Mouse (Mus musculus): ENCODE data around the gene Bace1. TPM values are rescaled to one million over a fixed set of nuclear protein-coding genes. Genes with fewer than 3 reads are reported as not detected.

Gene Bace1
- polyA plus RNA-seq, 1 experiment from 2014 or later, result 31.1 TPM

DNA sequence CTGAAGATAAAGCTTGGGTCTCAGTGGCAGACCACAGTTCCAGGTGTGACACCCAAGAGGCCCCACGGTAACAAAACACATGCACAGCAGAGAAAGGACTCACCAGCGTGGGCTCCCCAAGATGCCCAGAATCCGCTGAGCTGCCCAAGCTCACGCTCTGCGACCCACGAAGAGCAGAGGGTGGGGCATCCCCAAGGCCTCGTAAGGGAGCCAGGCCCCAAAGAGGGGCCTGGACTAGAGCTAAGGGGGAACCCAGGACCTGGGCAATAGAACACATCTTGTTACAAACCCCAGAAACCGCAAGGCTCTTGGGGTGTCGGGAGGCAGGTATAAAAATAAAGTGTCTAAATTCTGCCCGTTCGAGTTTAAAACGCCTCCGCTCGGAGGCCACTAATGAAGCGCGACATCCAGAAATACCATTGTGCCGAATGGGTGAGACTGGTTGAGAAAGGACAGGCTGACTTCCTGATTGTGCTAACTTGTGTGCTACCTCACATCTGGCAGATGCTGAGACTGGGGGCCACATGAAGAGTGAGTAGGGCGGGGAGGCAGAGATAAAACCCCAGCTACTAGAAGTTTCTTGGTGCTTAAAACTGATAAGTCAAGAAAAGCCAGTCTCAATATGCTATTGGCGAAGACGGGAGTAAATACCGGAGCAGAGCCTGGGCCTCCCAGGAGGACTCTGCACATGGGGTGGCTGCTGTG is 35.2 kb upstream of the Bace1 start:
- no peaks in the 10 kb centered on the region for H3K9me3 ChIP-seq (ENCODE audit: control insufficient read depth, low read length)
- H3K9ac ChIP-seq (ENCODE audit: low read depth, low read length), result no peak overlapping the region
- no peak for ATAC-seq (ENCODE audit: low FRiP score)
- H3K4me1 ChIP-seq (replicated peaks; ENCODE audit: control insufficient read depth, insufficient read depth, low read length), result no peaks in the 10 kb centered on the region
- no peak for DNase-seq (ENCODE audit: low spot score)
- WGBS, result 82% methylated on average over 21 of the region's 21 CpGs
- H3K4me3 ChIP-seq (ENCODE audit: low read depth, low read length), result no peak overlapping the region
- H3K4me2 ChIP-seq (replicated peaks; ENCODE audit: low read depth, low read length), result no peak overlapping the region
- H3K27me3 ChIP-seq (ENCODE audit: control insufficient read depth, insufficient read depth, low read length), result no peaks in the 10 kb centered on the region
- no peak overlapping the region for H3K27ac ChIP-seq (ENCODE audit: low read depth, low read length)
- peaks cover 2% of the 10 kb centered on the region; the same call in 1 of the 2 replicates for H3K36me3 ChIP-seq (ENCODE audit: control insufficient read depth, insufficient read depth, low read length)

DNA sequence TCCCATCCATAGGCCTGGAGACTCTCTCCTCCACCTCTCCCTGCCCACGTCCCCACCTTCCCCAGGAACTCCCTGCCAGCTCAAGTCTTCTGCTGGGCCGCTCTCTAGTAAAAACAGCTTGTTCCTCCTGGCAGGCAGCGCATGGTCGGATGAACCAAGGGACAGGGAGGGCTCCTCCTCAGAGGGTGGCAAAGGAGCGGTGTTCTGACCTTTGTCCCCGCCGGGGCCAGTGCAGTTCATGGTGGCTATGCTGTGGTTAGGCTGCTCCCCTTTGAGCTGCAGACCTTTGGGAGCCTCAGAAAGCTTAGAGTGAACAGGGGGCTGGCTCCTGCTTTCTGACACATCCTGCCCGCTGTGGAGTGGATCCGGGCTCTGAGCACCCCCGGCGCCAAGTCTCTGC is 31.5 kb upstream of the Bace1 start:
- Histone ChIP-seq H3K9ac (ENCODE audit: low read depth, low read length) (no peak overlapping the region), H3K36me3 (ENCODE audit: control insufficient read depth, insufficient read depth, low read length) (peaks cover 2% of the 10 kb centered on the region; the same call in 1 of the 2 replicates), H3K27me3 (ENCODE audit: control insufficient read depth, insufficient read depth, low read length) (no peaks in the 10 kb centered on the region), H3K4me3 (ENCODE audit: low read depth, low read length) (no peak overlapping the region), H3K4me1 (replicated peaks; ENCODE audit: control insufficient read depth, insufficient read depth, low read length) (no peaks in the 10 kb centered on the region), H3K27ac (ENCODE audit: low read depth, low read length) (no peak overlapping the region), H3K9me3 (ENCODE audit: control insufficient read depth, low read length) (no peaks in the 10 kb centered on the region), H3K4me2 (replicated peaks; ENCODE audit: low read depth, low read length) (no peak overlapping the region)
- 90% methylated on average over 11 of the region's 11 CpGs for WGBS
- DNase-seq (ENCODE audit: low spot score) (no peak), ATAC-seq (ENCODE audit: low FRiP score) (no peak)

DNA sequence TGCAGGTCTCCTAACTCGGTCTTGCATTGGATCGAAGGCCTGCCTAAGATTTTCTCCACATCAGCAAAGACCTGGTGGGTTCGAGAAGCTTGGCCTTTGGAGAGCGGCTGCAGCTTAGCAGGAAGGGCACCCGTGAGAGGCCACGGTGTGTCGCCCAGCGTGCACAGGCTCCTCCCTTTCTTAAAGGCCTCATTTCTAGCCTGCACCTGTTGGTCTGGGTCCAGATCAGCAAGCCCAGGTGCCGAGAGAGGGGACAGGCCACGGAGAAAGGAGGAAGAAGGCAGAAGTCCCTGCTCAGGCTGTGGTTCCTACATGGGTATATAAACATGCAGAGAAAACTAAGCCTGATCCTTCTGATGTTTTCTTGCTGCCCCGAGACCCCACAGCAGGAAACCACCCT is 31.0 kb upstream of the Bace1 start:
- Histone ChIP-seq H3K9ac (ENCODE audit: low read depth, low read length) (no peak overlapping the region), H3K4me3 (ENCODE audit: low read depth, low read length) (no peak overlapping the region), H3K27me3 (ENCODE audit: control insufficient read depth, insufficient read depth, low read length) (no peaks in the 10 kb centered on the region), H3K4me2 (replicated peaks; ENCODE audit: low read depth, low read length) (no peak overlapping the region), H3K36me3 (ENCODE audit: control insufficient read depth, insufficient read depth, low read length) (peaks cover 2% of the 10 kb centered on the region; the same call in 1 of the 2 replicates), H3K4me1 (replicated peaks; ENCODE audit: control insufficient read depth, insufficient read depth, low read length) (no peaks in the 10 kb centered on the region), H3K9me3 (ENCODE audit: control insufficient read depth, low read length) (no peaks in the 10 kb centered on the region), H3K27ac (ENCODE audit: low read depth, low read length) (no peak overlapping the region)
- ATAC-seq (ENCODE audit: low FRiP score) (no peak), DNase-seq (ENCODE audit: low spot score) (no peak)
- WGBS, result 90% methylated on average over 11 of the region's 11 CpGs

DNA sequence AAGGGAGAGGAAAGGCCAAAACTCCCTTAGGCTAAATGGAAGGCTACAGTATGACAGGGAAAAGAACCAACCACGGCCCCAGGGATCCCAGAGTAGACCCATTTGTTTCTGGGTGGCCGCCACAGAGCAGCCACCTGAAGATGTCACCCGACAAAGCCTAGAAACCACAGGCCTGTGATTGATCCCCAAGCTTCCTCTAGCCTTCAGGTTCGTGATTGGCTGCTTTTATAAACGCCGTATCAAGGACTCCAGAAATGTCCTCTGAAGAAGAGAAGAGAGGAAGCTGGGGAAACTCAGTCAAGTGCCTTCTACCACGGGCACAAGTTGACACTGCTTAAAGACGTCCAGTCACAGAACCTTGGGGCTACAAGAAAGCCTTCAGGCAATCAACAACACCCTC is 30.6 kb upstream of the Bace1 start:
- H3K36me3 ChIP-seq (ENCODE audit: control insufficient read depth, insufficient read depth, low read length), result peaks cover 2% of the 10 kb centered on the region; the same call in 1 of the 2 replicates
- H3K27ac ChIP-seq (ENCODE audit: low read depth, low read length), result no peak overlapping the region
- no peaks in the 10 kb centered on the region for H3K27me3 ChIP-seq (ENCODE audit: control insufficient read depth, insufficient read depth, low read length)
- no peak overlapping the region for H3K4me3 ChIP-seq (ENCODE audit: low read depth, low read length)
- H3K4me1 ChIP-seq (replicated peaks; ENCODE audit: control insufficient read depth, insufficient read depth, low read length), result no peaks in the 10 kb centered on the region
- 82% methylated on average over 8 of the region's 8 CpGs for WGBS
- DNase-seq (ENCODE audit: low spot score) (no peak), ATAC-seq (ENCODE audit: low FRiP score) (no peak)
- no peak overlapping the region for H3K9ac ChIP-seq (ENCODE audit: low read depth, low read length)
- no peak overlapping the region for H3K4me2 ChIP-seq (replicated peaks; ENCODE audit: low read depth, low read length)
- no peaks in the 10 kb centered on the region for H3K9me3 ChIP-seq (ENCODE audit: control insufficient read depth, low read length)

DNA sequence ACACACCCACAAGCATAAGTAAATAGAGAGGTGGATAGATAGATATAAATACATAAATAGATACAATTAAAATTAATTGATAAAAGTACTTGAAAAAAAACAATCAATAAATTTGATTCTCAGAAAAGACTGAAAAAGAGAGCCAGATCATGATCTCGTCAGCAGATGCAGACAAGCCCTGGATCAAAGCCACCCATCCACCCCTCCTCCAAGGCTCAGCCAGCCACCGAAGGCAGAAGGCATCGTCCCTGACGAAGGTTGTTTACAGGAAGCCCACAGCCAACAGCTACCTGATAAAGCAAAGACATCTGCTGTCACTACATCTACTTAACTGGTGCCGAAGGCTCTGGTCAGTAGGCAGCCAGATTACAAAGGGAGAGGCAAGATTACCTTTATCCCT is 26.4 kb upstream of the Bace1 start:
- no peak for DNase-seq (ENCODE audit: low spot score)
- Histone ChIP-seq H3K4me1 (replicated peaks; ENCODE audit: control insufficient read depth, insufficient read depth, low read length) (no peaks in the 10 kb centered on the region), H3K4me2 (replicated peaks; ENCODE audit: low read depth, low read length) (no peak overlapping the region), H3K4me3 (ENCODE audit: low read depth, low read length) (no peak overlapping the region), H3K27me3 (ENCODE audit: control insufficient read depth, insufficient read depth, low read length) (no peaks in the 10 kb centered on the region), H3K36me3 (ENCODE audit: control insufficient read depth, insufficient read depth, low read length) (no peaks in the 10 kb centered on the region), H3K9ac (ENCODE audit: low read depth, low read length) (no peak overlapping the region), H3K27ac (ENCODE audit: low read depth, low read length) (no peak overlapping the region), H3K9me3 (ENCODE audit: control insufficient read depth, low read length) (no peaks in the 10 kb centered on the region)
- WGBS, result 80% methylated on average over 5 of the region's 5 CpGs
- no peak for ATAC-seq (ENCODE audit: low FRiP score)

DNA sequence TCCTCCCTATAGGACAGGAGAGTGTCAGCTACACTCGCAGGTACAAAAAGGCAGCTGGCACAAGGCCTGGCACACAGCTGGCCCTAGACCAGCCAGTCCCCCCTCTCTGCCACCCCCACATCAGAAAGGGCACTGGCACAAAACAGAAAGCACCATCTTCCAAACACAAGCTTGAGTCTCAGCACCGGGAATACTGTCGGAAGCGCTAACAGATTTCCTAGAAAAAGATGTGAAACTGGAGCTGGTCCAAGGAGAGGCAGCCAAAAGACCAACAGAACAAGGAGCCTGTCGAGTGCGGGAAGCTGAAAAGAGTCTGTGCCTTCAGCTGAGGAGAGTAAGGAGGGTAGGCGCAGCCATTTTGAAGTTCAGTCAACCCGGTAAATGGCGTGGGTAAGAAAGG is 23.3 kb upstream of the Bace1 start:
- H3K9ac ChIP-seq (ENCODE audit: low read depth, low read length), result no peak overlapping the region
- WGBS, result 88% methylated on average over 9 of the region's 9 CpGs

DNA sequence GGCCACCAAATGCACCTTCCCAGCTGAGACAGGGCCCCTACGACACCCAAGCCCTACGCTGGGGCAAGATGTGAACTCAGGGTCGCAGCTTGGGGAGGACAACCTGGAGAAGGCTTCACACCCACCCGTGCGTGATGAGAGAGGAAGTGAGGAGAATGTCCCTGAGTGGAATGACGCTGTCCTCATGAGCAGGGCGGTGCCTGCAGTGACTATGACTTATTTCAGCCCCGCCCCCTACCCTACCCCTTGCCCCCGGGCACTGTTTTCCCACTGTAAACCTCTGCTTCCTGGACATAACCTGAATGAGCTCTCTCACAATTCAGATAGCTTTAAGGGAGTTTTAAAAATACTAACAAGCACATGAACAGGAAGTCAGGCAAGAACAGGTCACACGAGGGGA is 22.9 kb upstream of the Bace1 start:
- DNase-seq (ENCODE audit: low spot score) (no peak), ATAC-seq (ENCODE audit: low FRiP score) (no peak)
- no peaks in the 10 kb centered on the region for H3K36me3 ChIP-seq (ENCODE audit: control insufficient read depth, insufficient read depth, low read length)
- H3K27me3 ChIP-seq (ENCODE audit: control insufficient read depth, insufficient read depth, low read length), result no peaks in the 10 kb centered on the region
- no peaks in the 10 kb centered on the region for H3K9me3 ChIP-seq (ENCODE audit: control insufficient read depth, low read length)
- no peaks in the 10 kb centered on the region for H3K4me1 ChIP-seq (replicated peaks; ENCODE audit: control insufficient read depth, insufficient read depth, low read length)
- 92% methylated on average over 10 of the region's 10 CpGs for WGBS
- H3K9ac ChIP-seq (ENCODE audit: low read depth, low read length), result no peak overlapping the region
- H3K27ac ChIP-seq (ENCODE audit: low read depth, low read length), result no peak overlapping the region
- H3K4me3 ChIP-seq (ENCODE audit: low read depth, low read length), result no peak overlapping the region
- no peak overlapping the region for H3K4me2 ChIP-seq (replicated peaks; ENCODE audit: low read depth, low read length)

More for the DNA sequence above, 23.3 kb upstream of the Bace1 start:
- no peak for ATAC-seq (ENCODE audit: low FRiP score)
- DNase-seq (ENCODE audit: low spot score), result no peak
- Histone ChIP-seq H3K9me3 (ENCODE audit: control insufficient read depth, low read length) (no peaks in the 10 kb centered on the region), H3K4me3 (ENCODE audit: low read depth, low read length) (no peak overlapping the region), H3K27me3 (ENCODE audit: control insufficient read depth, insufficient read depth, low read length) (no peaks in the 10 kb centered on the region), H3K36me3 (ENCODE audit: control insufficient read depth, insufficient read depth, low read length) (no peaks in the 10 kb centered on the region), H3K4me2 (replicated peaks; ENCODE audit: low read depth, low read length) (no peak overlapping the region), H3K4me1 (replicated peaks; ENCODE audit: control insufficient read depth, insufficient read depth, low read length) (no peaks in the 10 kb centered on the region), H3K27ac (ENCODE audit: low read depth, low read length) (no peak overlapping the region)

DNA sequence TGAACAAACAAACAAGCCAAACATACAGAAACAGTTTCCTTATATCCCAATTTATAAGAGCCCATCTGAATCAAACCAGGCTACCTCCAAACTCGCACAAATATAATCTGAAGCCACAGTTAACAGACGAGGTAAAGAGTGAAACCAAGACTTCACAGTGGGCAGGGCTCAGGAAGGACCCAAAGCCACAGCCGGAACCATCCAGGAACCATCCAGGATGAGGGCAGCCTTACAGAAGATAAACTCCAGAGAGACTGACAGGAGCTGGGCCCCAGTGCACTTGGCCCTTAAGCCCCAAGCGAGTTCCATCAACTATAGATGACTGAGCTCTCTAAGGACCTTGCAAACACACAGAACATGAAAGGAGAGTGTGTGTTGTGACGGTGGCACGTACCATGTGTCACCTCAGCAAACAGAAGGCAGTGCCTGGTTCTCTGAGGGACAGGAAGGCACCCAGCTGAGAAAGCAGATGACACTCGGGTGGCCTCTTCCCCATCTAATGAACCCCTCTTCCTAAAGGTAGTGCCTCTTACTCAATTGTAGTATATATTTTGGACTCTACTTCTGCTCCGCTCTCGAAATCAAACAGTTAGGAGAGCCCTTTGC is 19.9 kb upstream of the Bace1 start:
- 81% methylated on average over 9 of the region's 9 CpGs for WGBS
- no peaks in the 10 kb centered on the region for H3K36me3 ChIP-seq (ENCODE audit: control insufficient read depth, insufficient read depth, low read length)
- H3K9ac ChIP-seq (ENCODE audit: low read depth, low read length), result no peak overlapping the region

More for the DNA sequence above, 19.9 kb upstream of the Bace1 start:
- no peaks in the 10 kb centered on the region for H3K27me3 ChIP-seq (ENCODE audit: control insufficient read depth, insufficient read depth, low read length)
- H3K4me1 ChIP-seq (replicated peaks; ENCODE audit: control insufficient read depth, insufficient read depth, low read length), result no peaks in the 10 kb centered on the region
- DNase-seq (ENCODE audit: low spot score) (no peak), ATAC-seq (ENCODE audit: low FRiP score) (no peak)
- no peak overlapping the region for H3K27ac ChIP-seq (ENCODE audit: low read depth, low read length)
- no peak overlapping the region for H3K4me2 ChIP-seq (replicated peaks; ENCODE audit: low read depth, low read length)
- H3K9me3 ChIP-seq (ENCODE audit: control insufficient read depth, low read length), result no peaks in the 10 kb centered on the region
- no peak overlapping the region for H3K4me3 ChIP-seq (ENCODE audit: low read depth, low read length)

Data from hindbrain, embryonic 11.5 days (tissue).